Mouse (Mus musculus): ENCODE measurements at regions not wholly inside any gene's neighbourhood (a gene's known extent, or its start where the extent isn't known, plus 50 kb on each side); places are given as distances from the start of the nearest gene placed in this dataset.

DNA sequence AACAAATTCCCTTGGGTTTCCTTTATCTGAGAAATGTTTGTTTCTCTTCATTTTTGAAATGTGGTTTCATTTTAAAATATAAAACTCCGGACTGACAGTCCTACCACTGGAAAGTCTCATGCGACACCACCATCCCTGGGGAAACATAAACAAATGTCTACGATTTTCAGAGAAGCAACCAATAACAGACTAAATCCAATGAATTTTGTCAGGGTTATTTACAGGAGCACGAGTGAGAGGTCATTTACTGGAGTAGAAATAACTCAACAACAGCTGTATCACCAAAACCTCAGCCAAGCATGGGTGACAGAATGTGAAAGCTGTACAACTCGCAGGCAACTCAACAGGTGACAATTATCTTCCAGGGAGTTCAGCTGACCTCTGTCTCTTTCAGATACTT, 200.5 kb downstream of the Fam76b start:
- no peak for ATAC-seq
- H3K27me3 ChIP-seq (replicated peaks; ENCODE audit: control insufficient read depth, insufficient read depth, low read length): no peaks in the 10 kb centered on the region
- no peaks in the 10 kb centered on the region for H3K4me1 ChIP-seq (ENCODE audit: control insufficient read depth, insufficient read depth, low read length)
- no peak overlapping the region for H3K9ac ChIP-seq (ENCODE audit: low read depth, low read length)
- WGBS: 49% methylated on average over 5 of the region's 5 CpGs
- H3K9me3 ChIP-seq (ENCODE audit: control insufficient read depth, low read length): no peaks in the 10 kb centered on the region
- H3K36me3 ChIP-seq (ENCODE audit: control insufficient read depth, insufficient read depth, low read length): no peaks in the 10 kb centered on the region
- no peak overlapping the region for H3K4me2 ChIP-seq (ENCODE audit: low read depth, low read length)
- H3K27ac ChIP-seq (ENCODE audit: low read length): no peak overlapping the region
- no peak overlapping the region for H3K4me3 ChIP-seq (ENCODE audit: low read length)

DNA sequence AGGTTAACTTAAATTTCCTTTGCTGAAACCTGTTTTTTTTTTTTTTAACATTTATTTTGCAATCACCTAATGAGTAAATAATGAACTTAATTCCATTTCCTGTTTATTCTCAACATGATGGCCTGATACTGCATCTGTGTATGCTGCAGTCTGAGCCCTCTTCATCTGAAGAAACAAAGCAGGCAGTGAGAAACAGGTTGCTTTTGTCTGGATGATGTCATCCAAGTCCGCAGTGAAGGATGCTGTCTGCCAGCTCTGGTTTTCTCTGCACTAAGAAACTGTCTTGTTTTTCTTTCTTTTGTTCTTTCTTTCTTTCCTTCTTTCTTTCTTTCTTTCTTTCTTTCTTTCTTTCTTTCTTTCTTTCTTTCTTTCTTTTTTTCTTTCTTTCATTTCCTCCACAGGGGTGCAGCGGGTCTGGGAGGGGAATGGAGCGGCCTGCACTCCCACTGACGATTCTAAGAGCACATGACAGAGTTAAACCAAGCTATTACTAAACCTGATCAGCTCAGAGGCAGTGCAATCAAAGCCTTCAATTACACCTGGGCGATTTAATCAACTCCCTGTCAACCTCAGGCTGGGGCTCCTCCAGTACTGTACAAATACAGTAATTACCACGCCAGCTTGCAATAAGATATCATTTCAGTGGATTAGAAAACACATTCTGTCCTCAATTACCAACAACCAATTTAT, 204.0 kb downstream of the Fam76b start:
- Histone ChIP-seq H3K4me2 (ENCODE audit: low read depth, low read length) (no peak overlapping the region), H3K4me3 (ENCODE audit: low read length) (no peak overlapping the region), H3K36me3 (ENCODE audit: control insufficient read depth, insufficient read depth, low read length) (no peaks in the 10 kb centered on the region), H3K27ac (ENCODE audit: low read length) (no peak overlapping the region), H3K9ac (ENCODE audit: low read depth, low read length) (no peak overlapping the region), H3K4me1 (ENCODE audit: control insufficient read depth, insufficient read depth, low read length) (no peaks in the 10 kb centered on the region), H3K27me3 (replicated peaks; ENCODE audit: control insufficient read depth, insufficient read depth, low read length) (no peaks in the 10 kb centered on the region), H3K9me3 (ENCODE audit: control insufficient read depth, low read length) (no peaks in the 10 kb centered on the region)
- ATAC-seq: no peak
- WGBS: 60% methylated on average over 6 of the region's 6 CpGs

DNA sequence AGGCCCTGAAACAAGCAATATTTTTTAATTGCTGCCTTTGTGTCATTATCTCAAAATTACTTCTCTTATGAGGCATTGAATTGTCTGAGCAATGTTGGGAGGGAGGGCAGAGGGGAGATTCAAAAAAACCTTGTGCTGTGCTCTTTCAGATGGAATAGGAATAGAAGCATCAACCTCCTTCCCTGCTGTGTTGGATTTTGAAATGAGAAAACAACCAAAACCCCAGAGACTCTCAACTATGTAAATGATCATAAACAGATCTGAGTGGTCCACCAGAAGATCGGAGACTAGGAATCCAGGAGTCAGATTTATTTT, 204.5 kb downstream of the Fam76b start:
- H3K4me2 ChIP-seq (ENCODE audit: low read depth, low read length): no peak overlapping the region
- H3K36me3 ChIP-seq (ENCODE audit: control insufficient read depth, insufficient read depth, low read length): no peaks in the 10 kb centered on the region
- no peaks in the 10 kb centered on the region for H3K9me3 ChIP-seq (ENCODE audit: control insufficient read depth, low read length)
- no peaks in the 10 kb centered on the region for H3K4me1 ChIP-seq (ENCODE audit: control insufficient read depth, insufficient read depth, low read length)
- no peak overlapping the region for H3K4me3 ChIP-seq (ENCODE audit: low read length)
- H3K9ac ChIP-seq (ENCODE audit: low read depth, low read length): no peak overlapping the region
- ATAC-seq: no peak
- 48% methylated on average over 1 of the region's 1 CpGs for WGBS
- H3K27me3 ChIP-seq (replicated peaks; ENCODE audit: control insufficient read depth, insufficient read depth, low read length): no peaks in the 10 kb centered on the region
- no peak overlapping the region for H3K27ac ChIP-seq (ENCODE audit: low read length)

GRCm38 (mm10) chr9:14035526-14035925, 208.0 kb downstream of the Fam76b start:
- no peak for ATAC-seq
- Histone ChIP-seq H3K36me3 (ENCODE audit: control insufficient read depth, insufficient read depth, low read length) (no peaks in the 10 kb centered on the region), H3K4me2 (ENCODE audit: low read depth, low read length) (no peak overlapping the region), H3K4me1 (ENCODE audit: control insufficient read depth, insufficient read depth, low read length) (no peaks in the 10 kb centered on the region), H3K9ac (ENCODE audit: low read depth, low read length) (no peak overlapping the region), H3K4me3 (ENCODE audit: low read length) (no peak overlapping the region), H3K9me3 (ENCODE audit: control insufficient read depth, low read length) (no peaks in the 10 kb centered on the region), H3K27me3 (replicated peaks; ENCODE audit: control insufficient read depth, insufficient read depth, low read length) (no peaks in the 10 kb centered on the region), H3K27ac (ENCODE audit: low read length) (no peak overlapping the region)
- WGBS: 88% methylated on average over 2 of the region's 2 CpGs

GRCm38 (mm10) chr9:14041900-14042435, 214.5 kb downstream of the Fam76b start:
- no peak overlapping the region for H3K4me2 ChIP-seq (ENCODE audit: low read depth, low read length)
- H3K27me3 ChIP-seq (replicated peaks; ENCODE audit: control insufficient read depth, insufficient read depth, low read length): no peaks in the 10 kb centered on the region
- no peak for ATAC-seq
- H3K27ac ChIP-seq (ENCODE audit: low read length): no peak overlapping the region
- WGBS: 50% methylated on average over 2 of the region's 2 CpGs
- H3K4me3 ChIP-seq (ENCODE audit: low read length): no peak overlapping the region
- H3K9ac ChIP-seq (ENCODE audit: low read depth, low read length): no peak overlapping the region
- H3K4me1 ChIP-seq (ENCODE audit: control insufficient read depth, insufficient read depth, low read length): no peaks in the 10 kb centered on the region
- H3K9me3 ChIP-seq (ENCODE audit: control insufficient read depth, low read length): no peaks in the 10 kb centered on the region
- H3K36me3 ChIP-seq (ENCODE audit: control insufficient read depth, insufficient read depth, low read length): no peaks in the 10 kb centered on the region

- no peaks in the 10 kb centered on the region for H3K9me3 ChIP-seq (ENCODE audit: control insufficient read depth, low read length)
- ATAC-seq: no peak
- no peaks in the 10 kb centered on the region for H3K4me1 ChIP-seq (ENCODE audit: control insufficient read depth, insufficient read depth, low read length)
- WGBS: 66% methylated on average over 4 of the region's 4 CpGs
- H3K9ac ChIP-seq (ENCODE audit: low read depth, low read length): no peak overlapping the region
- no peak overlapping the region for H3K4me3 ChIP-seq (ENCODE audit: low read length)
- H3K27me3 ChIP-seq (replicated peaks; ENCODE audit: control insufficient read depth, insufficient read depth, low read length): no peaks in the 10 kb centered on the region
- no peak overlapping the region for H3K4me2 ChIP-seq (ENCODE audit: low read depth, low read length)
- H3K36me3 ChIP-seq (ENCODE audit: control insufficient read depth, insufficient read depth, low read length): no peaks in the 10 kb centered on the region
- H3K27ac ChIP-seq (ENCODE audit: low read length): no peak overlapping the region
These were observed 220.7 kb downstream of the Fam76b start for GRCm38 (mm10) chr9:14048224-14048623.

DNA sequence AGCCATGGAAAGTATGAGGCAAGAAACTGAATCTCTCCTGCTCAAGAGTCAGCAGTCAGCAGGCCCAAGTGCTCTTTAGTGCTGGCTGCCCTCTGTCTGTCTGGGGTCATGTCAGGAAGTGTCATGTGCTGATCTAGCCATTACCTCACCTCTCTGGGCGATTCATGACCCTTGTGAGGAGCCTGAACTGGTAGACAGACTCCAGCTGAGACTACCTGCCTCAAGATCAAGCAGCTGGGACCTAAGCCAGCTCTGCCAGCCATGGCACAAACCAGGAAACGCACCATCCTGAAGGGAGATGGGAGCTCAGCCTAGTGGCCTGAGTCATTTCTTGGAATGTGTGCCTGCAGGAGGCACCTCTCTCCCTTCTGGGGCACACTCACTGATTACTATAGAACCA, 221.2 kb upstream of the Sesn3 start:
- 45% methylated on average over 2 of the region's 2 CpGs for WGBS
- Histone ChIP-seq H3K4me2 (ENCODE audit: low read depth, low read length) (no peak overlapping the region), H3K27me3 (replicated peaks; ENCODE audit: control insufficient read depth, insufficient read depth, low read length) (no peaks in the 10 kb centered on the region), H3K27ac (ENCODE audit: low read length) (no peak overlapping the region), H3K4me3 (ENCODE audit: low read length) (no peak overlapping the region), H3K9me3 (ENCODE audit: control insufficient read depth, low read length) (no peaks in the 10 kb centered on the region), H3K4me1 (ENCODE audit: control insufficient read depth, insufficient read depth, low read length) (peaks cover 9% of the 10 kb centered on the region; the same call in 1 of the 2 replicates), H3K9ac (ENCODE audit: low read depth, low read length) (no peak overlapping the region), H3K36me3 (ENCODE audit: control insufficient read depth, insufficient read depth, low read length) (no peaks in the 10 kb centered on the region)
- ATAC-seq: peak; percentile 88

- ATAC-seq: no peak
- Histone ChIP-seq H3K4me2 (ENCODE audit: low read depth, low read length) (no peak overlapping the region), H3K4me3 (ENCODE audit: low read length) (no peak overlapping the region), H3K9ac (ENCODE audit: low read depth, low read length) (no peak overlapping the region), H3K9me3 (ENCODE audit: control insufficient read depth, low read length) (no peaks in the 10 kb centered on the region), H3K36me3 (ENCODE audit: control insufficient read depth, insufficient read depth, low read length) (no peaks in the 10 kb centered on the region), H3K27ac (ENCODE audit: low read length) (peak overlapping the region; percentile 31; the same call in 1 of the 2 replicates), H3K27me3 (replicated peaks; ENCODE audit: control insufficient read depth, insufficient read depth, low read length) (no peaks in the 10 kb centered on the region), H3K4me1 (ENCODE audit: control insufficient read depth, insufficient read depth, low read length) (peaks cover 9% of the 10 kb centered on the region; the same call in 1 of the 2 replicates)
- 59% methylated on average over 10 of the region's 10 CpGs for WGBS
These were observed 218.3 kb upstream of the Sesn3 start for GRCm38 (mm10) chr9:14056410-14057172.

- ATAC-seq: no peak
- 46% methylated on average over 5 of the region's 5 CpGs for WGBS
- no peak overlapping the region for H3K4me3 ChIP-seq (ENCODE audit: low read length)
- H3K9me3 ChIP-seq (ENCODE audit: control insufficient read depth, low read length): no peaks in the 10 kb centered on the region
- no peaks in the 10 kb centered on the region for H3K36me3 ChIP-seq (ENCODE audit: control insufficient read depth, insufficient read depth, low read length)
- no peaks in the 10 kb centered on the region for H3K27me3 ChIP-seq (replicated peaks; ENCODE audit: control insufficient read depth, insufficient read depth, low read length)
- no peak overlapping the region for H3K9ac ChIP-seq (ENCODE audit: low read depth, low read length)
- H3K4me1 ChIP-seq (ENCODE audit: control insufficient read depth, insufficient read depth, low read length): peaks cover 9% of the 10 kb centered on the region; the same call in 1 of the 2 replicates
- H3K4me2 ChIP-seq (ENCODE audit: low read depth, low read length): no peak overlapping the region
- no peak overlapping the region for H3K27ac ChIP-seq (ENCODE audit: low read length)
These were observed 216.2 kb upstream of the Sesn3 start for GRCm38 (mm10) chr9:14058592-14059227.

Measured in intestine, embryonic 16.5 days (tissue).